Mouse (Mus musculus): Measurements from ENCODE around the gene Olfr1417. TPM values are rescaled to one million over a fixed set of nuclear protein-coding genes. Genes with fewer than 3 reads are reported as not detected.

Olfr1417 gene
- total RNA-seq, 2 experiments from 2014 or later = not detected

DNA sequence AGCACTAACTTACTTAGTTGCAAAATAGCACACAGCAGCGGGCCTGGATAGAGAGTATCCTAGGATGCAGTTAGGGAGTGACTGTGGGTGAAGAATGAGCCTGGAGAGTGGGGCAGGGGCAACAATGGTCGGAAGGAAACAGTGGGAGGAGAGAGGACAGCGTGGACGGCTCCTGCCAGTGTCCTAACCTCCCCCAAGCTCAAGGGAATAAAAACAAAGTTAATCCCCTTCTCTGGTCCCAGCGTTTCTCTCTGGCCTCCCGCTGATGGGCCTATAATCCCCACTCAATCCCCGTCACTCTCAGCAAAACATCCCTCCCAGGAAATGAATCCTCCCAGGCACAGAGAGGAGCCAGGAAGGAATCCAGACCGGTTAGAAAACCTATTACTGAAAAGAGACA, 25.4 kb downstream of the Olfr1417 start:
- intact Hi-C loops (cut with DNase I) = no loop called here
- peak in 1 of 2 experiments; percentile 22 for DNase-seq (ENCODE audit: extremely low spot score in 1 of 2, low spot score in 2 of 2)

DNA sequence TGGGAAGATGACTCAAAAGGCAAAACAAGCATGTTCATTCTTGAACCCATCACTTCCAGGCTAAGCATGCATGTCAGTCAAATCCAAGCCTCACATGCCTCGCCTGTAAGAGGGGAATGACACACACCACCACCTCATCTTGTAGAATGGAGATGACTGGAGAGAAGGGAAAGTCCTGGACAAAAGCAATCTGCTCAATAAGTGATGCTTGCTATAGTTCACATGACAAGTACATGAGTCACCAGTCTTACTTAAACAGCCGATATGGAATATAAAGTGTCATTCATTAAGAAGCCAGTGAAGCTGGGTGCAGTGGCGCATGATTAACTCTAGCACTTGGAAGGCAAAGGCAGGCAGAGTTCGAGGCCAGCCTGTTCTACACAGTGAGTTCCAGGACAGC, 25.9 kb downstream of the Olfr1417 start:
- no peak for DNase-seq (ENCODE audit: extremely low spot score in 1 of 2, low spot score in 2 of 2)
- intact Hi-C loops (cut with DNase I) = no loop called here

DNA sequence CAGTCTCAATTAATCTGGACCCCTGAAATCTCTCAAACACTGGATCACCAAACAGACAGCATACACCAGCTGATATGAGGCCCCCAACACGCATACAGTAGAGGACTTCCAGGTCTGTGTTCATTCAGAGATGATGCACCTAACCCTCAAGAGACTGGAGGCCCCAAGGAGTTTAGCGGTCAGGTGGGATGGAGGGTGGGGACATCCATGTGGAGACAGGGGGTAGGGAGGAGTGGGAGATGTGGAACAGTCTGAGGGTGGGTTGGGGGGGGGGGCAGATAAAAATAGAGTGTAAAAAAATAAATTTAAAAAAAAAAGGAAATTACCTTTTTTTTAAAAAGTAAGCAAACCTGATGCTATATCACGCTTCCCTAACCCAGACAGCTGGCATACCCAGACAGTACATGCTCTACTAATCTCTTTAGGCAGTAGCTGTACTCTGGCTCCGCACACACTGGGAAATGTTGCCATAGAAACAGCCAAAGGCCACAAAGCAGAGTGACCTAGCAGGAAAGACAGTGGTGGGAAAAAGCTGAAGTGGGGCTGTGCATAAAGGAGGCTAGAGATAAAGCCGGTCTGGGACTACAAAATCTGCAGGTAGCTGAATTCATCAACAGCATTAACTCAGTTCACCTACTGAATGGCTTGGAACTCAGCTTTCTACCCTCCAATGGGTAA, 27.2 kb downstream of the Olfr1417 start:
- DNase-seq (ENCODE audit: extremely low spot score in 1 of 2, low spot score in 2 of 2) = no peak
- intact Hi-C loops (cut with DNase I) = no loop called here

DNA sequence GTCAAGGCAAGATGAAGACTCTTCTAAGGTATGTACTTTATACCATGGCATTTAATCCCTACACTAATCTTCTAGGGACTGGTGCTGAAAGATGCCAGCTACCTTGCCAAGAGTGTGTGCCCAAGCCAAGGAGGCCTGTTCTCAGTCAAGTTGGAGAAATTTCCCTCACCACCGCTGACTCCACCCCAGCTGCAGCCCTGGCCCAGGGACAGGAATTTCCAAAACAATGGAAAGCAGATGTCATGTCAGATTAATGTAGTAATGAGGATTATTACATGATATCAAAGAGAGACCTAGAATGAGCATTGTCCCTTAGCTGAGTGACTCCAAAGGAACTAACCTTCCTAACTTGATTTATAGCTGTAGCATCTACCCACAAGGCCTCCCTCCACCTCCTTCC, 28.2 kb downstream of the Olfr1417 start:
- no peak for DNase-seq (ENCODE audit: extremely low spot score in 1 of 2, low spot score in 2 of 2)
- intact Hi-C loops (cut with DNase I) = no loop called here

DNA sequence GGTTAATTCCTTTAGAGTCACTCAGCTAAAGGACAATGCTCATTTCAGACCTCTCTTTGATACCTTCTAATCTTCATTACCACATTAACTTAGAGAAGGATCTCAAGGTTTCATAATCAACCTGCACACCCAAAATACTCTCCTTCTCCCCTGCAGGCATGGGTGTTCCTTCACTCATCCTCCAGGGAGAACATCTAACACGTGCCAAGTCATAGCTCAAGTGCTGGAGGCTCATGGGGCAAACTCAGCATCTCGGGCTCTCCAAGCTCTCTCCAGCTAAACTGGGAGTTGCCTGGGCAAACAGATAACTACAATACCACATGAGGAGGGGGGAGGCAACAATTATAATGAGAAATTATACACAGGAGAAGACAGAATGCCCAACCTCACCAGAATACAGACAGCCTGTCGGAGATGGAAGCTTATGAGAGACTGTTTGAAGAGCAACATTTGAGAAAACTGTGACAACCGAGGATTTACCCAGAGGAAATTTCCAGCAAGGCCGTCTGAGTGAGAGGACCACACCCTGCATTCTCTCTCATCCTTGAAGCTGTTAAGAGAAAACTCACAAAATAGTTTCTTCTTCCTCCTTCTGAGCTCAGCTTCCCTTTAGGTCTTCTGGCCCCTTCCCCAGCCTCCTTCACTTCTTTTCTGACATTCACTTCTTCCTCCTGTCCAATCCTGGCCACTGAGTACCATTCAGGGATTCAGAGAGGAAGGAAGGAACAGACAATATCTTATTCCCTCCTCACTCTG, 28.8 kb downstream of the Olfr1417 start:
- DNase-seq (ENCODE audit: extremely low spot score in 1 of 2, low spot score in 2 of 2) = no peak
- intact Hi-C loops (cut with DNase I) = no loop called here

DNA sequence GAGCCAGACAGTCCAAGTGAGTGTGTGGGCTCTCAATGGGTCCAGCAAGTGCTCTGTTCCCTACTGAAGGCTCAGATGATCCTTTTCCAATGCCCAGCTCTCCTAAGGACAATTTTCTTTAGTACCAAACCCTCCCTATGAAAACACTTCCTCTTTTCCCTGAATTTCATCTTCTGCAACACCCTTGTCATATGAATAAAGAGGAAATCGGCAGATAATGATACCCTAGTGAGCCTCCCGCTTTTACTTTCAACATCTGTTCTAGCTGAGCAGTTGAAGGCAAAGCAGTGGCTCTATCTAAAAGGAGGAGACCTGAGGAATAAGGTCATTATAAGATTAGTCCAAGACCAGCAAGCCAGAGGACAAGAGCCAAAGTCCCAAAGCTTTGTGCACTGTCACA, 30.6 kb downstream of the Olfr1417 start:
- intact Hi-C loops (cut with DNase I) = no loop called here
- DNase-seq (ENCODE audit: extremely low spot score in 1 of 2, low spot score in 2 of 2) = no peak

DNA sequence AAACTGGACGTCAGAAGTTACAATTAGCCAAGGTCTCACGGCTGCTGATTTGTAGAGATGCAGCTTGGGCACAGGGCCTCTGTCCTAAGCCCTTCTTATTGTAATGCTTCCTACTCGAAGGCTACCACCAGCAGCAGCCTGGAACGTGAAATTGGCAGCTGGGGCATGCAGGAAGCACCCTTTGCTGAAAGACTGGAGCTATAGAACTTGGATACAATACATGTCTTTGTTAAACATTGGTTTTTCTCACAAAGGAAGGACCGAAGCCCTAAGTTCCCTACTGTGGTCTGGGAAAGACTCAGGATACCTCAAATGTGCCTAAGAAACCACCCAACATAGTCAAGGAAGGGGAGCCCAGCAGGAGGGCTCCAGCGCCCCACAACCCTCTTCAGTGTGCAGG, 31.2 kb downstream of the Olfr1417 start:
- intact Hi-C loops (cut with DNase I) = no loop called here
- no peak for DNase-seq (ENCODE audit: extremely low spot score in 1 of 2, low spot score in 2 of 2)

DNA sequence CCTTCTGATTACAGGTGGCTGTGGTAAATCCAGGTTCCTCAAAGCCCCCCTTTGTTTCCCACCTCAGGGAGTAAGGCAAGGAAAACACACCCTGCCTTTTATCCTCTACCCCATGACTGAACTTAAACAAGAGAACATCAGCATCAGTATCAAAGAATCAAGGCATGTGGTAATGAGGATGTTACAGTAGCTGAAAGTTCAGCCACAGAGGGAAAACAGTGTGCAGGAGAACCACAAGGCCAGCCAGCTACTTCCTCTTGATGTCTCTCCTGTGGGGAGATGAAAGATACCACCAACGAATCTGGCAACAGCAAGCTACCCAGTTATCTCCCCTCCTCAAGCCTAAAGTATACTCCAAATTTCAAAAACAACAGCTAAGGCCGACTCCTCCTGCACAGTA, 31.8 kb downstream of the Olfr1417 start:
- intact Hi-C loops (cut with DNase I) = no loop called here
- DNase-seq (ENCODE audit: extremely low spot score in 1 of 2, low spot score in 2 of 2) = no peak

DNA sequence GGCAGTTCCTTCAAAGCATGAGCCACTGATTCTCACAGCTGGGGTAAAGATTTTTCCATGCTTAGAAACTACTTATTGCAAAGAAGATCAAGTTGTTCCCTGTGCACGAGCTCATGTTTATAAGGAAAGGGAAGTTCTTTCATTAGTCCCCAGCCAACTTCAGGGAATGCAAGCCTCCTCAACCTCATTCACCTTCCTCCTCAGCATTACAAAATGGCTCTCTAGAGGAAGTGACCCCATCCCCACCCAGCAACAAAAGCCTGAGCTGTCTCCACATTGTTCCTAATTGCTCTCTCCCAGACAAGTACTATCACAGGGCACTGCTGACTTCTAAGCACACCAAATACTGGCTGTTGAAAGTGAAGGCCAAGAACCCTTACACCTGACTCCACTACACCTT, 34.6 kb downstream of the Olfr1417 start:
- intact Hi-C loops (cut with DNase I) = no loop called here
- DNase-seq (ENCODE audit: extremely low spot score in 1 of 2, low spot score in 2 of 2) = no peak

DNA sequence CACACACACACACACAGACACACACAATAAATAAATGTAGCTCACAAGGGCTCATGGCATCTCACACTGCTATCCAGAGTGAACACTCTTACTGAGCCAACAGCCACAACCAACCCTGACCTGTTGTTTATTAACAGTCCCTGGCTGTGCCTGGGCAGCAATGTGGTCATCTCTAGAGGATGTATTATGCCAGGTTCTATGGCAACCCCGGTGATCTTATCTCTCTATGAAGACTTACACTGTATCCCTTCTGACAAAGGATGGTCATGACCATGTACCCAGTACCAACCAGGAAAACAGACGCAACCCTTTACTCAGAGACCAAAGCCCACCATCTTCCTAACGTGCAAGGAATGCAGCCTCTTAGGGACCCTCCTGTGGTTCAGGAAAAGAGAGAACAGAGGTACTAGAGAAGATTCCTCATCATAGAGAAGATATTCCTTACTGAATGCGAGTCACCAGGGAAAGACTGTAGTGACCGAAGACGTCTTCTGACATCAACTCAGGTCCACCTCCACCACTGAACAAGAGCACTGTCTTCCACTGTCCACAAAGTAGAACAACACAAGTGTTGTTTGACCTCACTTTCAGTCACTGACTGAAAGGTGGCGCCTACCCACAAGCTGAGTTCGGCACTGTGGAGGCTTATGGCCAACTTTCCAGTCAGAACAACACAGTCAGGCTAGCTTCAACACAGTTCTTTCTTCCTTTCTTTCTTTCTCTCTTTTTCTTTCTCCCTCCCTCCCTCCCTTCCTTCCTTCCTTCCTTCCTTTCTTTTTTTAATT, 38.3 kb downstream of the Olfr1417 start:
- DNase-seq (ENCODE audit: extremely low spot score in 1 of 2, low spot score in 2 of 2) = no peak
- intact Hi-C loops (cut with DNase I) = no loop called here

DNA sequence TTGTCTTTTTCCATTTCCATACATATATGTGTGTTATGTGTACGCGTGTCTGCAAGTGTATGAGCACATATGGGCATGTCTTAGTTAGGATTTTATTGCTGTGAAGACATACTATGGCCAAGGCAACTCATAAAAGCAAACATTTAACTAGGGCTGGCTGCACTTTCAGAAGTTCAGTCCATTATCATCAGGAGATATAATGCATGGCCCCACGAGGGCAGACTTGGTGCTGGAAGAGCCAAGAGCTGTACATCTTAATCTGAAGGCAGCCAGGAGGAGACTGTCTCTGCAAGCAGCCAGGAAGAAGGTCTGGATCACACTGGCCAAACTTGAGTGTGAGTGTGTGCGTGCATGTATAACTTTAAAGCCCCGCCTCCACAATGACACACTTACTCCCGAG, 44.6 kb downstream of the Olfr1417 start:
- DNase-seq (ENCODE audit: extremely low spot score in 1 of 2, low spot score in 2 of 2) = no peak
- intact Hi-C loops (cut with DNase I) = no loop called here

DNA sequence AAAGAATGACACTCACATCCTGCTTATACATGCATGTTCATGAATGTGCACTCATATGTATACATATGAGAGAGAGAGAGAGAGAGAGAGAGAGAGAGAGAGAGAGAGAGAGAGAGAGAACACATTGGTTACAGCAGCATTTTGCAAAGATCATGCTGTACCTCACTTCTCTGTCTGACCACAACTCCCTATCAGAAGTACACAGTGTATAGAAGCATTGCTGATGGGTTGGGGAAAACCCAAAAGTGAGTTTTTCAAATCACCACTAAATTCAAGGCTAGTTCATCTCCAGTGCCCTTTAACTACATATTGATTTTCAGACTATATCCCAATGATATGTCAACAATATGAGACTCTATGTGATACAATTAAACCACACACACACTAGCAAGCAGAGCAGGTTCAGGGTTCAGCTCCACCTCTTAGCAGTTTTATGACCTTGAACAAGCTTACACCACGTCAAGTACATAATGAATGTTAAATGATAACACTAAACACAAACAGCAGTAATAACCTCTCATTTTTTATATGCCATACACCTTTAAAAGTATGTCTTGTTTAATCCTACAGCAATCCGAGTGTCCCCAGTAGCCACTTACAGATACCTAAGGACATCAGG, 45.2 kb downstream of the Olfr1417 start:
- intact Hi-C loops (cut with DNase I) = no loop called here
- DNase-seq (ENCODE audit: extremely low spot score in 1 of 2, low spot score in 2 of 2) = no peak

DNA sequence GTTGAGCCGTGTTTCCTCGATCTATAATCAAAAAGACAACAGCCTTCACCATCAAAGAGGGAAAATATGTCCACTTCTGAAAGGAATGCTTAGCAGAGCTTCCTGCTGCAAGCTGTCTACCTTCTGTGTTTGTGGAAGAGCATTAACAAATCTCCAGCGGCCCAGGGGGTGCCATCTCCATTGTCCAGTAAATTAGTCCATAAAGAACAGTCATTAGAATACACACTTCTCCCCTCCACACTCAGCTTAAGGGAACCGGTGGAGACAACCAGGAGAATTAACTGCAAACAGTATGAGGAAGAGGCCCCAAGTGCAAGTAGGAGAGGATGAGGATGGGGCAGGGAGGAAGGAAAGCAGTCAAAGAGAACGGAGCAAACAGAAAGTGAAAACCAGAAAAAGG, 47.2 kb downstream of the Olfr1417 start:
- intact Hi-C loops (cut with DNase I) = no loop called here
- no peak for DNase-seq (ENCODE audit: extremely low spot score in 1 of 2, low spot score in 2 of 2)

DNA sequence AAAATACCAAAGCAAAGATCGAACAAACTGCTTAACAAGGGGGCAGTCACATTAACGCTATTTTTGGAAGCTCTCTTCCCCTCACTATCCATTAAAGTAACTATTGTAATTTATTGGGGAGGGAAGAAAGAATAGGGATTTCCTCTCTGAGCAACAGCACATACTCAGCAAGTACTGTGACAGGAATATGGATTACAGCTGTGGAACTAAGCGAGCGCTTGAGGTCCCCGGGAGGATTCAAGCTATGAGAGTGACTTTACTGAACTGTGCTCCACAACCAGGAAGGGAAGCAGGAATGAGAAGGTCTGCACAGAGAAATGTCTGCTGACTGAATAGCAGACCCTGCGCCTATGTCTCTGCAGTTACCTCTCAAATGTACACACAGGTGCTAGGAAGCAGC, 50.1 kb downstream of the Olfr1417 start:
- DNase-seq (ENCODE audit: extremely low spot score in 1 of 2, low spot score in 2 of 2) = no peak
- intact Hi-C loops (cut with DNase I) = no loop called here

DNA sequence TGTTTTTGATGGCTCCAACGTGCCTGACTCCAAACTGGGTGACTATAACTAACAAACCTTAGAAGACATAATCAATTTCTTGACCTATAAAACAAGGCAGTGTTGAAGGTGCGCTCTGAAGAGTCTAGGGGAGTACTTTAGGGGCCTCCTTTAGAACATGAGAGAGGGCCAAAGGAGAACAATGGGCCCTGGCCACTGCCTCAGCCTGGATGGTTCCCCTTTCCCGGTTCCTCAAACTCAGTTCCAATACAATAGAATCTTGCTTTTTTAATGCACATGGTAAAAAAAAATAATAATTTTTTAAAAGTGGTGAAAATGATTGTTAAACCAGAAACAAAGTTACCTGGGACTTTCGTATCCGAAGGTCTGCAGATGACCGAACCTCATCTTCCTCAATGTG, 51.2 kb downstream of the Olfr1417 start:
- intact Hi-C loops (cut with DNase I) = no loop called here
- DNase-seq (ENCODE audit: extremely low spot score in 1 of 2, low spot score in 2 of 2) = no peak

DNA sequence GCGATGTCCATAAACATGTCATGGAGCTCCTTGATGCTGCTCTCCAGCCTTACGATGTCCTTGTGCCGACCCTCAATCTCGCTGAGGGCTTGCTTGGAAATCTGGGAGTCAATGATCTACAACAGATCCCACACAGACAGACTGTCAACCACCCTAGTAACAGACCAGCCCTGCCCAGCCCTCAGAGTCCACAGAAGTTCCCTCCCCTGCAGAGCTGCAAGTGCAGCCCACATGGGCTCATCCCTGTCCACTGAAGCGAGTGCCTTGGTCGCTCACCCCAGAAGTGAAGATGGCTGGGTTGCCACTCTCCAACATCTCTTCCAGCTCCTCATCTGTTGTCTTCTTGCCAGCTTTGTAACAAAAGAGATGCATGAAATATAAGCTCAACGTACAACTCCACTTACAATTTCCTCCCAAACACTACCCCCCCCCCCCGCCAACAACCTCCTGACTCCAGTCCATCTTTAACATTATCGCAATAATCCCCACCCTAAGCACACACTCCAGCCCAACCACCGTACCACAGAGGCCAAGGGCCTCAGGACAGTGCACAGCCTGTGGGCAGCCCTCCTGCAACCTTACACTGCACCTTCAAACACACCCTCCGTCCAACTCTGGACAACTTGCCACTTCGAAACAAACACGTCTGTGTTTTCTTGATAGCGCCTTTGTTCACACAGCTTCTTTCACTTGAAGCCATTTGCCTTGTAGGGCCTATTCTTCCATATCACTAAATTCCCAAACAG, 53.4 kb downstream of the Olfr1417 start:
- intact Hi-C loops (cut with DNase I) = no loop called here
- no peak for DNase-seq (ENCODE audit: extremely low spot score in 1 of 2, low spot score in 2 of 2)

DNA sequence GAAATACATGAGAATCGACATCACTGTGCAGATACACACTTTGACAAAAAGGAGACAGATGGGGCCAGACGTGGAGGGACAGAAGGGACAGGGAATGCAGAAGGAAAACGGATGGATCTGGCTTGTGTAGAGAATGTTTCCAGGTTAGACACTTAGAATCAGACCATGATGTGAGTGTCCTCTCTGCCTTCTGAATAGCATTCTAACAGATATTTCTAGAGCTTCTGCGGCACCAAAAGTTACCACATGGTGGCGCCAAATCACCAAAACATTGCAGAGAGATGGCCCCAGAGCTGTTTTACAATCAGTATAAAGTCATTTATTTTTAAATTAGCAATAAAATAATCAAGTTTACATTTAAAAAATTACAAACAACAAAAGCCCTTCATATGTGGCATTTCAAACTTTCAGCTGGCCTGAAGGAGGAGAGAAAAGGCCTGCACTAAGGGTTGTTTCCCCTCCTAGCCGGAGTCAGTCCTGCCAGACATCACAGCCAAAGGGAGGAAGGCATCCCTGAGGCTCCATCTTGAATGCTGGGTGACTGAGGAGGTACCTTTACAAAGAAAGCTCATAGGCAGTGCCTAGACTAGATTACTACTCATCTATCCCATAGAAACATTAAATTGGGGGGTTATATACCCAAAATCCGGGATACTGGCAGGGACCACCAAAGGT, 61.7 kb downstream of the Olfr1417 start:
- intact Hi-C loops (cut with DNase I) = loop anchor here (10.0 kb wide), 1 partner anchor 177 kb away; no protein-coding TSS in a partner anchor
- DNase-seq (ENCODE audit: extremely low spot score in 1 of 2, low spot score in 2 of 2) = peak; percentile 34 to 43
